Mouse (Mus musculus) forebrain, embryonic 10.5 days (tissue): ENCODE data around the gene Rbm17. TPM values are rescaled to one million over a fixed set of nuclear protein-coding genes. Genes with fewer than 3 reads are reported as not detected.

Experiments used
- DNase-seq: peaks from one replicate; pipeline ENCODE4 v3.0.0-alpha.2; 2017; ENCODE audit warnings: low spot score; ENCODE audit errors: extremely low spot score
- H3K27ac ChIP-seq: fragments of 300-500 bp; sonication (generic); 2 replicates; pipeline ENCODE4 v1.5.1; 2016; ENCODE audit warnings: mild to moderate bottlenecking
- H3K27me3 ChIP-seq: fragments of 300-500 bp; sonication (generic); 2 replicates; pipeline ENCODE4 v1.6.1; 2016; ENCODE audit warnings: mild to moderate bottlenecking; ENCODE audit not compliant: poor library complexity, severe bottlenecking
- H3K36me3 ChIP-seq: fragments of 300-500 bp; sonication (generic); replicated peaks from 2 replicates; pipeline ENCODE4 v1.6.1; 2016; ENCODE audit warnings: mild to moderate bottlenecking, moderate library complexity
- H3K4me1 ChIP-seq: fragments of 300-500 bp; sonication (generic); 2 replicates; pipeline ENCODE4 v1.6.1; 2016
- H3K4me3 ChIP-seq: fragments of 300-500 bp; sonication (generic); 2 replicates; pipeline ENCODE4 v1.5.1; 2016; ENCODE audit warnings: mild to moderate bottlenecking, moderate library complexity
- H3K9me3 ChIP-seq: fragments of 300-500 bp; sonication (generic); 2 replicates; pipeline ENCODE4 v1.6.1; 2016; ENCODE audit warnings: mild to moderate bottlenecking, moderate library complexity
- WGBS: fragments of 180-500 bp; shearing (Covaris S2); methylation state at CpG from one replicate; pipeline ENCODE4 v1.1.7; 2016; 5-methylcytosine and 5-hydroxymethylcytosine counted together
- polyA plus RNA-seq: library from polyadenylated mRNA; unstranded; fragments of >200 nt; fragmentation: Nextera tagmentation; extraction: Ambion mirVana; gene quantifications from 2 replicates; pipeline ENCODE4 v1.2.1, GENCODE M21; 2016

The Rbm17 gene
- polyA plus RNA-seq, 1 experiment from 2014 or later = 203 TPM

DNA sequence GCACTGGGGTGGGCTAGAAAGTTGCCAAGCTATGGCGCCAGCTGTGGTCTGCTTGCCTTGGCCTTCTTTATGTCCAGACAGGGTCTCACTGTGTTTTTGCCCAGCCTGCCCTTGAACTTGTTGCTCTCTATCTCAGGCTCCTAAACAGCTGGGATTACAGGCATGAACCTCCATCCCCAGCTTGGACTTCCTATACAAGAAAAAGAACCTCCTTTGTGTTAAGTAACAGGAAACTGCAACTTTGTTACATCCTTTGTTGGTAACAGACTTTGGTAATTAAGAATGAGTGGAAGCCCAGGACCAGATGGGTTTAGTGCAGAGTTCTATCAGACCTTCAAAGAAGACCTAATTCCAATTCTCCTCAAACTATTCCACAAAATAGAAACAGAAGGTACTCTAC lies 30.3 kb downstream of the Rbm17 start:
- no peaks in the 10 kb centered on the region for H3K4me1 ChIP-seq
- no peaks in the 10 kb centered on the region for H3K36me3 ChIP-seq
- no peaks in the 10 kb centered on the region for H3K9me3 ChIP-seq
- no peak overlapping the region for H3K4me3 ChIP-seq
- H3K27ac ChIP-seq = no peak overlapping the region
- H3K27me3 ChIP-seq = no peaks in the 10 kb centered on the region
- WGBS = 91% methylated on average over 1 of the region's 1 CpGs
- DNase-seq = no peak

DNA sequence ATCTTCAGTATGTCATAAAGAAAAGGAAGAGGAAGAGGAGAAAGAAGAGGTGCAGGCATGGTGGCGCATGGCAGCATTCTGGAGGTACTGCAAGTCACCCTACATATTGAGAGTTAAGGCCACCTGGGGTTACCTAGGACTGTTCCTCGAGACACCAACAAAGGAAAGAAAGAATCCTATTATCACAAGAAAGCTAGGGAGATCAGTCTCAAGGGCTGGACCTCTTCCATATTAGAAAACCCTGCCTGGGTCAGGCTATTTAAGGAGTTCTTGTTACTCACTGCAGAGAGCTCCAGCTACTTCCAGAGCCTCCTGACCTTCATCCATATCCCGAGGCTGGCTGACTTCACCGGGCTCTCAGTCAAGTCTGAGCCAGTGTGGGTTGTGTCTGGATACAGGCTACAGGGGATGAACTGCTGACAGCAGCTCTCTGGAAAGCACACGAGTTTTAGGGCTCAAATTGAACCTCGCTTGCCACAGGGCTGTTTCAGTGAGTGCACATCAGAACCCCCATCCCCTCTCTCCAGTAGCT lies 32.9 kb downstream of the Rbm17 start:
- no peaks in the 10 kb centered on the region for H3K4me1 ChIP-seq
- H3K27me3 ChIP-seq = no peaks in the 10 kb centered on the region
- H3K36me3 ChIP-seq = no peaks in the 10 kb centered on the region
- 51% methylated on average over 6 of the region's 6 CpGs for WGBS
- H3K9me3 ChIP-seq = no peaks in the 10 kb centered on the region
- no peak for DNase-seq
- H3K27ac ChIP-seq = no peak overlapping the region
- no peak overlapping the region for H3K4me3 ChIP-seq

GRCm38 (mm10) chr2:11568471-11568870 lies 35.5 kb downstream of the Rbm17 start:
- DNase-seq = no peak
- no peak overlapping the region for H3K27ac ChIP-seq
- no peaks in the 10 kb centered on the region for H3K9me3 ChIP-seq
- H3K27me3 ChIP-seq = no peaks in the 10 kb centered on the region
- no peaks in the 10 kb centered on the region for H3K4me1 ChIP-seq
- H3K4me3 ChIP-seq = no peak overlapping the region
- H3K36me3 ChIP-seq = no peaks in the 10 kb centered on the region
- WGBS = 91% methylated on average over 7 of the region's 7 CpGs

- Histone ChIP-seq H3K27me3 (no peaks in the 10 kb centered on the region), H3K9me3 (no peaks in the 10 kb centered on the region), H3K4me3 (no peak overlapping the region), H3K36me3 (no peaks in the 10 kb centered on the region), H3K4me1 (no peaks in the 10 kb centered on the region), H3K27ac (no peak overlapping the region)
- 62% methylated on average over 4 of the region's 4 CpGs for WGBS
- no peak for DNase-seq
Measured at GRCm38 (mm10) chr2:11567781-11568362, 36.1 kb downstream of the Rbm17 start.

DNA sequence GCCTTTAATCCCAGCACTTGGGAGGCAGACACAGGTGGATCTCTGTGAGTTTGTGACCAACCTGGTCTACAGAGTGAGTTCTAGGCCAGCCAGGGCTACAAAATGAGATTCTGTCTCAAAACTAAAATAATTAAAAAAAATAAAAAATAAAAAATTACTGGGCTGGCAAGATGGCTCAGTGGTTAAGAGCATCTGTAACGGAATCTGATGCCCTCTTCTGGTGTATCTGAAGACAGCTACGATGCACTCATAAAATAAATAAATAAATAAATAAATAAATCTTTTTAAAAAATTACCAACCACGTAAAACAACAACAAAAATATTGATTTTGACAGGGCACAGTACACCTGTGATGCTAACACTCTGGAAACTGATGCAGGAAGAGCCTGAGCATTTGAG lies 37.1 kb downstream of the Rbm17 start:
- no peak overlapping the region for H3K4me3 ChIP-seq
- no peaks in the 10 kb centered on the region for H3K9me3 ChIP-seq
- 89% methylated on average over 3 of the region's 3 CpGs for WGBS
- no peak for DNase-seq
- H3K36me3 ChIP-seq = no peaks in the 10 kb centered on the region
- no peak overlapping the region for H3K27ac ChIP-seq
- no peaks in the 10 kb centered on the region for H3K4me1 ChIP-seq
- H3K27me3 ChIP-seq = no peaks in the 10 kb centered on the region

DNA sequence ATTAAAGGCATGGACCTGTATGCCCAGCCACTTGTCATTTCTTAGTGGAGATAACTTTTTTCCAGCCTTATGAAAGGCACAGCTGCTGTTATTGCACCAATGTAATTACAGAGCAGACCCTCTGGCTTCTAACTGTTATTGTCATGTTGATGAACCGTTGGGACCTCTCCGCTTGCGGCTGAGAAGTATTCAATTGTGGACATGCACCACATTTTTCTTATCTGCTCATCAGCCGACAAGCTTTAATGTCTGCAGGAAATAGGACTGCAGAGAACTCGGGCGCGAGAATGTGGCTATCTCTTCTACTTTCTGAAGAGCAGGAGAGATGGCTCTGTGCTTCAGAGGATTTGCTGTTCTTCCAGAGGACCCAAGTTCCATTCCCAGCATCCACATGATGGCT lies 37.7 kb downstream of the Rbm17 start:
- 90% methylated on average over 7 of the region's 7 CpGs for WGBS
- no peak for DNase-seq
- no peak overlapping the region for H3K4me3 ChIP-seq

GRCm38 (mm10) chr2:11564768-11565167 lies 39.2 kb downstream of the Rbm17 start:
- Histone ChIP-seq H3K36me3 (no peaks in the 10 kb centered on the region), H3K4me1 (no peaks in the 10 kb centered on the region), H3K27me3 (no peaks in the 10 kb centered on the region), H3K9me3 (no peaks in the 10 kb centered on the region), H3K27ac (no peak overlapping the region), H3K4me3 (no peak overlapping the region)
- DNase-seq = no peak
- 92% methylated on average over 6 of the region's 6 CpGs for WGBS

More for the DNA sequence above, 37.7 kb downstream of the Rbm17 start:
- no peaks in the 10 kb centered on the region for H3K36me3 ChIP-seq
- H3K27ac ChIP-seq = no peak overlapping the region
- no peaks in the 10 kb centered on the region for H3K9me3 ChIP-seq
- H3K4me1 ChIP-seq = no peaks in the 10 kb centered on the region
- no peaks in the 10 kb centered on the region for H3K27me3 ChIP-seq

DNA sequence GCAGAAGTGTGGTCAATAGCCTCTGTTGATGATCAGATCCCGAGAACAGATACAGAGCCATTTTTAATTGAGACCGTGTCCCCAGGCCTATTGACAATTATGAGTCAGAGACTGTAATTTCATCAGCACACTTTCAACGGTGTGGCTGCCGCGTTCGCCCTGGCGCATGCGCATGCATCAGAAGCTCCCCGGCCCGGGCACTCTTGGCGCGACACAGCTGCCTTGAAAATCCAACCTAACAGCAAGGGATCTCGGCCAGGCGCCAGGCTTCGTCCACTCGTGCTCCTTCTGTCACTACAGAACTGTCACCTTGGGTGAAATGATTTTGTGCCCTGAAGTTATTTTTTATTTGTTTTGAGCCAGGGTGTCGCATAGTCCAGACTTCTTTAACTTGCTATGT lies 40.7 kb downstream of the Rbm17 start:
- H3K36me3 ChIP-seq = no peaks in the 10 kb centered on the region
- no peaks in the 10 kb centered on the region for H3K9me3 ChIP-seq
- no peaks in the 10 kb centered on the region for H3K27me3 ChIP-seq
- H3K4me1 ChIP-seq = no peaks in the 10 kb centered on the region
- WGBS = 96% methylated on average over 17 of the region's 17 CpGs
- no peak overlapping the region for H3K27ac ChIP-seq
- DNase-seq = no peak
- H3K4me3 ChIP-seq = no peak overlapping the region

GRCm38 (mm10) chr2:11558654-11559053 lies 45.3 kb downstream of the Rbm17 start:
- Histone ChIP-seq H3K27me3 (peaks cover 27% of the 10 kb centered on the region), H3K9me3 (no peaks in the 10 kb centered on the region), H3K4me1 (peaks cover 6% of the 10 kb centered on the region), H3K4me3 (no peak overlapping the region), H3K27ac (no peak overlapping the region), H3K36me3 (no peaks in the 10 kb centered on the region)
- 91% methylated on average over 7 of the region's 7 CpGs for whole genome bisulfite sequencing
- no peak for DNase-seq

GRCm38 (mm10) chr2:11557244-11557643 lies 46.7 kb downstream of the Rbm17 start:
- no peak overlapping the region for H3K4me3 ChIP-seq
- DNase-seq = no peak
- peaks cover 41% of the 10 kb centered on the region for H3K27me3 ChIP-seq
- no peaks in the 10 kb centered on the region for H3K36me3 ChIP-seq
- peaks cover 20% of the 10 kb centered on the region for H3K4me1 ChIP-seq
- no peak overlapping the region for H3K27ac ChIP-seq
- no peaks in the 10 kb centered on the region for H3K9me3 ChIP-seq
- WGBS = 66% methylated on average over 3 of the region's 3 CpGs

GRCm38 (mm10) chr2:11555316-11555715 lies 48.6 kb downstream of the Rbm17 start:
- H3K27ac ChIP-seq = no peak overlapping the region
- 49% methylated on average over 6 of the region's 6 CpGs for WGBS
- no peaks in the 10 kb centered on the region for H3K36me3 ChIP-seq
- H3K9me3 ChIP-seq = no peaks in the 10 kb centered on the region
- peaks cover 25% of the 10 kb centered on the region for H3K4me1 ChIP-seq
- peaks cover 57% of the 10 kb centered on the region for H3K27me3 ChIP-seq
- no peak overlapping the region for H3K4me3 ChIP-seq
- DNase-seq = no peak

GRCm38 (mm10) chr2:11553471-11554400 lies 50.2 kb downstream of the Rbm17 start, which contains the start of gene Pfkfb3:
Pfkfb3 (minus strand) TSS chr2:11554077.
- peak within 1 kb of the TSS; percentile 65 for H3K4me3 ChIP-seq
- H3K9me3 ChIP-seq = no peaks in the 10 kb centered on the region
- peak; percentile 60 for DNase-seq
- WGBS = 2% methylated on average over 67 of the region's 67 CpGs
- H3K36me3 ChIP-seq = no peaks in the 10 kb centered on the region
- peaks cover 67% of the 10 kb centered on the region for H3K27me3 ChIP-seq
- peaks cover 25% of the 10 kb centered on the region for H3K4me1 ChIP-seq
- peak within 1 kb of the TSS; percentile 59 for H3K27ac ChIP-seq

- Histone ChIP-seq H3K27me3 (peaks cover 67% of the 10 kb centered on the region), H3K36me3 (no peaks in the 10 kb centered on the region), H3K27ac (peak overlapping the region; percentile 59), H3K4me1 (peaks cover 25% of the 10 kb centered on the region), H3K4me3 (peak overlapping the region; percentile 65), H3K9me3 (no peaks in the 10 kb centered on the region)
- 2% methylated on average over 15 of the region's 15 CpGs for WGBS
- DNase-seq = peak; percentile 37
Measured at GRCm38 (mm10) chr2:11552966-11553451, 50.9 kb downstream of the Rbm17 start.
